Mouse (Mus musculus): Measurements from ENCODE around the gene Fam69b.

Gene Fam69b

GRCm38 (mm10) chr2:26626081-26626480 is 2.2 kb upstream of the Fam69b start:
- DNase-seq (ENCODE audit: low read depth, low spot score): no peak

GRCm38 (mm10) chr2:26628792-26629437 is 658 bp downstream of the Fam69b start:
- no peak for DNase-seq (ENCODE audit: low read depth, low spot score)

GRCm38 (mm10) chr2:26632541-26633395 is 4.5 kb downstream of the Fam69b start:
- no peak for DNase-seq (ENCODE audit: low read depth, low spot score)

- DNase-seq (ENCODE audit: low read depth, low spot score): no peak
Measured at GRCm38 (mm10) chr2:26633953-26634530, 5.8 kb downstream of the Fam69b start.

GRCm38 (mm10) chr2:26634629-26635488 is 6.6 kb downstream of the Fam69b start:
- no peak for DNase-seq (ENCODE audit: low read depth, low spot score)

GRCm38 (mm10) chr2:26635489-26636324 is 7.5 kb downstream of the Fam69b start:
- DNase-seq (ENCODE audit: low read depth, low spot score): no peak

GRCm38 (mm10) chr2:26636325-26636635 is 8.0 kb downstream of the Fam69b start:
- DNase-seq (ENCODE audit: low read depth, low spot score): no peak

GRCm38 (mm10) chr2:26637316-26637932 is 9.2 kb downstream of the Fam69b start:
- DNase-seq (ENCODE audit: low read depth, low spot score): no peak

GRCm38 (mm10) chr2:26638039-26638438 is 9.8 kb downstream of the Fam69b start:
- no peak for DNase-seq (ENCODE audit: low read depth, low spot score)

GRCm38 (mm10) chr2:26638572-26638971 is 10.3 kb downstream of the Fam69b start:
- no peak for DNase-seq (ENCODE audit: low read depth, low spot score)

GRCm38 (mm10) chr2:26639083-26639482 is 10.8 kb downstream of the Fam69b start:
- DNase-seq (ENCODE audit: low read depth, low spot score): no peak

- DNase-seq (ENCODE audit: low read depth, low spot score): peak; percentile 85
Measured at GRCm38 (mm10) chr2:26639838-26640830, 11.9 kb downstream of the Fam69b start.

- DNase-seq (ENCODE audit: low read depth, low spot score): no peak
Measured at GRCm38 (mm10) chr2:26641006-26641647, 12.9 kb downstream of the Fam69b start.

- DNase-seq (ENCODE audit: low read depth, low spot score): no peak
Measured at GRCm38 (mm10) chr2:26643942-26644341, 15.7 kb downstream of the Fam69b start.

GRCm38 (mm10) chr2:26646643-26647293 is 18.5 kb downstream of the Fam69b start:
- DNase-seq (ENCODE audit: low read depth, low spot score): peak; percentile 70

- DNase-seq (ENCODE audit: low read depth, low spot score): no peak
Measured at GRCm38 (mm10) chr2:26654687-26655086, 26.4 kb downstream of the Fam69b start.

- no peak for DNase-seq (ENCODE audit: low read depth, low spot score)
Measured at GRCm38 (mm10) chr2:26657426-26657825, 29.2 kb downstream of the Fam69b start.

GRCm38 (mm10) chr2:26661143-26661752 is 33.0 kb downstream of the Fam69b start:
- no peak for DNase-seq (ENCODE audit: low read depth, low spot score)

Measured in brain, embryonic 18.5 days (tissue).